In the genomic region with DNA sequence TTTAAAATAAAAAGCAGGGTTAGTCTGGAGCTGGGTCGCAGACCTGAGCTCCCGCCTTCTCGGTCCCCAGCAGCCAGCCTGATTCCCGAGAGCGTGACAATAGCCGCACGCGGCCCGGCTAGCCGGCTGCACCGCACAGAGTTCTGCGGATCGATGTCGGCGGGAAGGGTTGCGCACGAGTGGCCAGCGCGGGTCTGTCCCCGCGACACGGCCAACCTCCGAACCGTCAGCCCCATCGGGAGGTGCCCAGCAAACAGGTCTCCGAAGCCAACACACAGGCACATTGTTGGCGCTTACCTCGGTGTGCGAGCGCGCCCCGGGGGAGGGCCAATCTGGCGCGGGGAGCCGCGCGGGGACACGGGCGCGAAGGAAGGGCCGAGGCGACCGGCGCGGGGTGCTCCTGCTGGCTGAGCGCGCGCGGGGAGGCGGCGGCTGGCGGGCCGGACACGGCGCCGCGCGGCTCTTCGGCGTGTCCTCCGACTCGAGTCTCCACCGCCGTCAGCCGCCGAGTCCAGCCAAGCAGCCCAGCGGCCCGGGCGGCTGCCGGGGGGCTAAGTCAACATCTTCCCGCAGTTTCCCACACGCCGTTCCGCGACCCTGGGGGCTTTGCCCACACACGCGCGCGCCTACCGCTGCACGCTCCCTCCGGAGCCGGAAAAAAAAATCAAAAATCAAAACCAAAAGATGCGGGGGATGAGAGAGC, we compare ENCODE assay signal across 8 mouse cellular contexts. TPM values are rescaled to one million over a fixed set of nuclear protein-coding genes. Genes with fewer than 3 reads are reported as not detected.
DNase-seq lines count a peak whose midpoint lies in the region; ATAC-seq and TF ChIP-seq lines count a peak whose summit lies in the region.

No protein-coding gene starts in this region.

- no peaks in the 10 kb centered on the region; the same call in 1 of the 2 replicates for H3K4me1 ChIP-seq in embryonic facial prominence, embryonic 11.5 days (ENCODE audit: control insufficient read depth, insufficient read depth, low read length)
- H3K4me1 ChIP-seq in limb, embryonic 10.5 days, result peaks cover 60% of the 10 kb centered on the region
- peaks cover 36% of the 10 kb centered on the region for H3K4me1 ChIP-seq in midbrain, embryonic 13.5 days (replicated peaks)

- peak overlapping the region; percentile 99 for H3K9ac ChIP-seq in embryonic facial prominence, embryonic 11.5 days (replicated peaks; ENCODE audit: low read length)
- peak overlapping the region; percentile 97 for H3K9ac ChIP-seq in midbrain, embryonic 13.5 days (replicated peaks)

- peak overlapping the region; percentile 92 for H3K27ac ChIP-seq in gastrocnemius, adult 2 months
- peak overlapping the region; percentile 100 for H3K27ac ChIP-seq in embryonic facial prominence, embryonic 11.5 days (replicated peaks; ENCODE audit: low read depth, low read length)
- peak overlapping the region; percentile 99 for H3K27ac ChIP-seq in limb, embryonic 10.5 days
- peak overlapping the region; percentile 100 for H3K27ac ChIP-seq in midbrain, embryonic 13.5 days

- TF ChIP-seq CTCF in gastrocnemius, adult 2 months (IDR thresholded peaks at IDR 0.05), result no peak

- peak overlapping the region; percentile 97 for H3K4me3 ChIP-seq in gastrocnemius, adult 2 months
- peak overlapping the region; percentile 98 for H3K4me3 ChIP-seq in embryonic facial prominence, embryonic 11.5 days (ENCODE audit: low read depth, low read length)
- peak overlapping the region; percentile 97 for H3K4me3 ChIP-seq in limb, embryonic 10.5 days
- peak overlapping the region; percentile 91 for H3K4me3 ChIP-seq in midbrain, embryonic 13.5 days (replicated peaks)

- under 1% methylated on average over 65 of the region's 84 CpGs for WGBS in embryonic facial prominence, embryonic 11.5 days
- under 1% methylated on average over 84 of the region's 84 CpGs for WGBS in limb, embryonic 10.5 days
- under 1% methylated on average over 83 of the region's 84 CpGs for WGBS in midbrain, embryonic 13.5 days

- no peaks in the 10 kb centered on the region for H3K36me3 ChIP-seq in embryonic facial prominence, embryonic 11.5 days (replicated peaks; ENCODE audit: control insufficient read depth, insufficient read depth, low read depth, low read length)
- no peaks in the 10 kb centered on the region for H3K36me3 ChIP-seq in limb, embryonic 10.5 days
- H3K36me3 ChIP-seq in midbrain, embryonic 13.5 days, result no peaks in the 10 kb centered on the region

- intact Hi-C loops in gastrocnemius, adult 2 months (cut with DNase I), result loop anchor here (5.0 to 10.0 kb wide), 5 partner anchors 91 to 644 kb away; no protein-coding TSS in a partner anchor
- intact Hi-C loops in heart, postnatal 10 days (cut with DNase I), result loop anchor here (2.0 to 10.0 kb wide), 9 partner anchors 50 to 1991 kb away; no protein-coding TSS in a partner anchor

- peak overlapping the region; percentile 49 for H3K4me2 ChIP-seq in embryonic facial prominence, embryonic 11.5 days (ENCODE audit: low read depth, low read length)
- peak overlapping the region; percentile 80 for H3K4me2 ChIP-seq in midbrain, embryonic 13.5 days (replicated peaks)

- H3K27me3 ChIP-seq in embryonic facial prominence, embryonic 11.5 days (ENCODE audit: control insufficient read depth, insufficient read depth, low read length), result no peaks in the 10 kb centered on the region
- H3K27me3 ChIP-seq in limb, embryonic 10.5 days (ENCODE audit: low read depth, poor library complexity, severe bottlenecking), result no peaks in the 10 kb centered on the region
- H3K27me3 ChIP-seq in midbrain, embryonic 13.5 days, result peaks cover 3% of the 10 kb centered on the region; the same call in 1 of the 2 replicates

- peak; percentile 59 for DNase-seq in gastrocnemius, adult 2 months
- DNase-seq in gastrocnemius, adult 18-20 months (ENCODE audit: low spot score), result no peak
- peak; percentile 47 for DNase-seq in MN1 (ENCODE audit: low spot score)
- peak; percentile 52 for DNase-seq in embryonic facial prominence, embryonic 11.5 days (ENCODE audit: low spot score)
- peak; percentile 52 to 58 for DNase-seq in heart, postnatal 10 days
- DNase-seq in limb, embryonic 10.5 days (ENCODE audit: low spot score), result peak; percentile 69
- DNase-seq in testis, postnatal 10 days (ENCODE audit: low spot score), result peak; percentile 65

- no peaks in the 10 kb centered on the region for H3K9me3 ChIP-seq in embryonic facial prominence, embryonic 11.5 days (replicated peaks; ENCODE audit: control insufficient read depth, low read length)
- no peaks in the 10 kb centered on the region for H3K9me3 ChIP-seq in limb, embryonic 10.5 days (replicated peaks)
- no peaks in the 10 kb centered on the region for H3K9me3 ChIP-seq in midbrain, embryonic 13.5 days

- no peak for ATAC-seq in embryonic facial prominence, embryonic 11.5 days (replicated peaks; ENCODE audit: insufficient number of reproducible peaks, low FRiP score, low TSS enrichment, low read depth)
- ATAC-seq in midbrain, embryonic 13.5 days, result peak; percentile 6

RNA-seq across cellular contexts. Expression of a gene that starts 1.9 kb away (rescaled TPM):
- 10 to 100 TPM in 1 of 2 experiments, 1 to 10 TPM in 1; 9.6 to 12.0 TPM for total RNA-seq in gastrocnemius, adult 2 months (2021)
- total RNA-seq in gastrocnemius, adult 18-20 months (2021), result 10 to 100 TPM in 1 of 2 experiments, 1 to 10 TPM in 1; 7.9 to 10.2 TPM
- 107 and 113 TPM in 2 replicates for polyA plus RNA-seq in embryonic facial prominence, embryonic 11.5 days (2014; fragmentation: Nextera tagmentation; extraction: Ambion mirVana)
- 100 to 1,000 TPM; 102 to 112 TPM for total RNA-seq in heart, postnatal 10 days (2021)
- 79.2 and 81.2 TPM in 2 replicates for polyA plus RNA-seq in limb, embryonic 10.5 days (2016; fragmentation: Nextera tagmentation; extraction: Ambion mirVana)
- 120 and 125 TPM in 2 replicates for polyA plus RNA-seq in midbrain, embryonic 13.5 days (2015; fragmentation: Nextera tagmentation; extraction: Ambion mirVana)

Comparison
In these comparisons a context has a peak if more than half of its experiments do, and no peak if none do; other contexts are left out.
1. RNA of a gene that starts 1.9 kb away (total RNA-seq): 102 to 112 TPM in heart, postnatal 10 days; 9.6 to 12.0 TPM in gastrocnemius, adult 2 months and 7.9 to 10.2 TPM in gastrocnemius, adult 18-20 months; every median in the first group is over 4 times any median in the second.
2. Peak in every context shown above with its lines, with median percentiles within 50 percentile points of each other: H3K27ac ChIP-seq and H3K4me3 ChIP-seq.